8 mouse cellular contexts compared by ENCODE assay signal in the genomic region with DNA sequence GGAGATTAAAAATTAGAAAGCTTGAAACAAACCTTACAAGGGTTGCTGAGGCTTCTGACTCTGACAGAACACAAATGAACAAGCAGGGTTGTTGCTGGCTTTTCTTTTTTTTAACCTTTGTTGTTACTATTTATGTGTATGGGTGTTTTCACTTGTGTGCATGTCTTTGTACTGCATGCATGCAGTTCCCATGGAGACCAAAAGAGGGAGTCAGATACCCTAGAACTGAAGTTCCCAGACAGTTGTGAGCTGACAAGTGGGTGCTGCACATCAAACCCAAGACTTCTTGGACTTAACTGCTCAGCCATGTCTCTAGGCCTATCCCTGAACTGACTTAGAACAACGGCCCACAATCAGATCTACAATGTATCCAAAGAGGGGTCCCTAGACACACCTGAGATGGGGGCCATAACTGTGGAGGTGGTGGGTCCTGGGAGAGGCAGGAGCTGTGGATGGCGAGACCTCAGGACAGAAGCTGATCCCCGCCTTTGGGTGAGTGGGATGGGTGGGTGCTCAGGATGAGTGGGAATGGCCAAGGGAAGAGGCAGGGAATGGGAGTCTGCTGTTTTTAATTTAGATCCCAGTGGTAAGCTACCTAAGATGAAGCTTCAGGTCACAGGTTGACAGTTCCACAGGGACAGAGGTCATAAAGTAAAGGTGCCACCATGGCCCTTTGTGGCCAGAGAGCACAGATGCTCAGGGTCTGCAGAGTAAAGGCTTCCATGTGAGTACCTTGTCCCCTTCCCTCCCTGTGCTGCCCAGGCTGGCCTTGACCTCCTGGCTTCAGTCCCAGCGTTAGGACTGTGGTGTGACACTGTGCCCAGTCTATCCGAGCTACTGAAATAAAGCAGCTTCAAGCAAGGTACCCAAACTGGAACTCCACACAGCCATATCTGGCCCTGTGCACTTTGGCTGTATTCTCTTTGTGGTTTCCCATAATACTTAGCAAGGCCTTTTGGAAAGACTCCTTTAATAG.
DNase-seq lines count a peak whose midpoint lies in the region; ATAC-seq and TF ChIP-seq lines count a peak whose summit lies in the region.

No protein-coding gene starts in this region.

- H3K79me2 ChIP-seq in MEL (ENCODE audit: control insufficient read depth, insufficient read depth, low read length, poor library complexity): no peaks in the 10 kb centered on the region

- TF ChIP-seq EP300 in MEL (IDR thresholded peaks at IDR 0.05; ENCODE audit: low read depth in 1 of 2, low read length in 2 of 2): no peak
- TF ChIP-seq EP300 in liver, embryonic 14.5 days (IDR thresholded peaks at IDR 0.05; ENCODE audit: low read depth): no peak

- H3K36me3 ChIP-seq in kidney, embryonic 15.5 days: no peaks in the 10 kb centered on the region
- peaks cover 0 to 12% of the 10 kb centered on the region in 2 experiments; a peak in 2 of 4 replicates for H3K36me3 ChIP-seq in MEL (ENCODE audit: control insufficient read depth in 1 of 2, insufficient read depth in 2 of 2, low read length in 2 of 2)
- no peaks in the 10 kb centered on the region for H3K36me3 ChIP-seq in embryonic facial prominence, embryonic 13.5 days
- H3K36me3 ChIP-seq in liver, embryonic 14.5 days (replicated peaks; ENCODE audit: control insufficient read depth, insufficient read depth, low read depth): no peaks in the 10 kb centered on the region
- H3K36me3 ChIP-seq in neural tube, embryonic 15.5 days: no peaks in the 10 kb centered on the region

- no peaks in the 10 kb centered on the region for H3K27me3 ChIP-seq in kidney, embryonic 15.5 days
- H3K27me3 ChIP-seq in MEL (ENCODE audit: control insufficient read depth in 1 of 2, insufficient read depth in 2 of 2, low read length in 2 of 2): no peaks in the 10 kb centered on the region
- no peaks in the 10 kb centered on the region for H3K27me3 ChIP-seq in embryonic facial prominence, embryonic 13.5 days
- H3K27me3 ChIP-seq in liver, embryonic 14.5 days (ENCODE audit: control insufficient read depth, insufficient read depth, low read length): no peaks in the 10 kb centered on the region
- no peaks in the 10 kb centered on the region for H3K27me3 ChIP-seq in neural tube, embryonic 15.5 days (replicated peaks)

- DNase-seq in kidney, adult 8-10 months: no peak
- DNase-seq in MEL (ENCODE audit: low read depth, low spot score): peak; percentile 59
- DNase-seq in liver, embryonic 14.5 days (ENCODE audit: low read depth in 3 of 3, low spot score in 3 of 3): no peak
- DNase-seq in spleen, postnatal 36 days (ENCODE audit: low spot score in 2 of 2): no peak
- no peak for DNase-seq in left cerebral cortex, postnatal 36 days (ENCODE audit: low spot score in 2 of 2)

- H3K9ac ChIP-seq in kidney, embryonic 15.5 days: no peak overlapping the region
- no peak overlapping the region for H3K9ac ChIP-seq in MEL (ENCODE audit: control insufficient read depth, low read depth, low read length, poor library complexity, severe bottlenecking)
- H3K9ac ChIP-seq in embryonic facial prominence, embryonic 13.5 days: peak overlapping the region; percentile 17; the same call in 1 of the 2 replicates
- no peak overlapping the region for H3K9ac ChIP-seq in liver, embryonic 14.5 days (replicated peaks)
- no peak overlapping the region for H3K9ac ChIP-seq in neural tube, embryonic 15.5 days (replicated peaks)

- H3K4me2 ChIP-seq in kidney, embryonic 15.5 days: no peak overlapping the region
- no peak overlapping the region for H3K4me2 ChIP-seq in embryonic facial prominence, embryonic 13.5 days
- H3K4me2 ChIP-seq in liver, embryonic 14.5 days (ENCODE audit: low read depth): no peak overlapping the region
- H3K4me2 ChIP-seq in neural tube, embryonic 15.5 days: no peak overlapping the region

- TF ChIP-seq POLR2A in MEL (IDR thresholded peaks at IDR 0.05; ENCODE audit: control insufficient read depth in 1 of 2, insufficient read depth in 1 of 2, low read depth in 1 of 2, low read length in 2 of 2, poor library complexity in 1 of 2): no peak

- intact Hi-C loops in left cerebral cortex, postnatal 36 days (cut with DNase I): no loop called here

- H3K9me3 ChIP-seq in kidney, embryonic 15.5 days (replicated peaks): no peaks in the 10 kb centered on the region
- H3K9me3 ChIP-seq in MEL (replicated peaks; ENCODE audit: insufficient read depth, low read length): no peaks in the 10 kb centered on the region
- no peaks in the 10 kb centered on the region; the same call in 1 of the 2 replicates for H3K9me3 ChIP-seq in embryonic facial prominence, embryonic 13.5 days
- H3K9me3 ChIP-seq in liver, embryonic 14.5 days (ENCODE audit: control insufficient read depth, low read length): no peaks in the 10 kb centered on the region
- no peaks in the 10 kb centered on the region for H3K9me3 ChIP-seq in neural tube, embryonic 15.5 days (replicated peaks)

- TF ChIP-seq CTCF in MEL (IDR thresholded peaks at IDR 0.05 in 2 of 3, conservative IDR thresholded peaks at IDR 0.05 in 1 of 3; ENCODE audit: control insufficient read depth in 1 of 3, insufficient read depth in 1 of 3, low read depth in 2 of 3, low read length in 3 of 3, poor library complexity in 1 of 3, severe bottlenecking in 1 of 3): peak in 2 of 3 experiments; percentile 60 to 83; a peak in 4 of 6 replicates
- peak; percentile 41; the same call in 1 of the 2 replicates for TF ChIP-seq CTCF in liver, embryonic 14.5 days (IDR thresholded peaks at IDR 0.05; ENCODE audit: low read depth)

- no peak overlapping the region for H3K4me3 ChIP-seq in kidney, embryonic 15.5 days (replicated peaks)
- H3K4me3 ChIP-seq in MEL (ENCODE audit: control insufficient read depth in 1 of 2, insufficient read depth in 1 of 2, low read depth in 2 of 2, low read length in 2 of 2): no peak overlapping the region
- no peak overlapping the region for H3K4me3 ChIP-seq in embryonic facial prominence, embryonic 13.5 days
- no peak overlapping the region for H3K4me3 ChIP-seq in liver, embryonic 14.5 days (ENCODE audit: insufficient read depth in 1 of 2, low read depth in 2 of 2, low read length in 2 of 2)
- no peak overlapping the region for H3K4me3 ChIP-seq in neural tube, embryonic 15.5 days (replicated peaks)

- 90% methylated on average over 5 of the region's 5 CpGs for WGBS in kidney, embryonic 15.5 days
- WGBS in embryonic facial prominence, embryonic 13.5 days: 89% methylated on average over 5 of the region's 5 CpGs
- 64% methylated on average over 5 of the region's 5 CpGs for WGBS in liver, embryonic 14.5 days (ENCODE audit: insufficient replicate concordance)
- 90% methylated on average over 5 of the region's 5 CpGs for WGBS in neural tube, embryonic 15.5 days

- H3K27ac ChIP-seq in kidney, embryonic 15.5 days: peak overlapping the region; percentile 74
- no peak overlapping the region for H3K27ac ChIP-seq in MEL (ENCODE audit: control insufficient read depth, low read depth, low read length)
- H3K27ac ChIP-seq in embryonic facial prominence, embryonic 13.5 days: peak overlapping the region; percentile 51; the same call in 1 of the 2 replicates
- no peak overlapping the region for H3K27ac ChIP-seq in liver, embryonic 14.5 days
- no peak overlapping the region for H3K27ac ChIP-seq in neural tube, embryonic 15.5 days (replicated peaks)

- TF ChIP-seq RAD21 in MEL (IDR thresholded peaks at IDR 0.05; ENCODE audit: low read depth, low read length): peak; percentile 63

- H3K4me1 ChIP-seq in kidney, embryonic 15.5 days: peaks cover 27% of the 10 kb centered on the region
- H3K4me1 ChIP-seq in MEL (ENCODE audit: control insufficient read depth in 1 of 2, insufficient read depth in 2 of 2, low read length in 2 of 2): peaks cover 9 to 14% of the 10 kb centered on the region in 2 experiments
- H3K4me1 ChIP-seq in embryonic facial prominence, embryonic 13.5 days: peaks cover 53% of the 10 kb centered on the region
- peaks cover 5 to 41% of the 10 kb centered on the region in 2 experiments for H3K4me1 ChIP-seq in liver, embryonic 14.5 days (replicated peaks; ENCODE audit: control insufficient read depth in 2 of 2, insufficient read depth in 2 of 2, low read length in 1 of 2)
- peaks cover 19% of the 10 kb centered on the region for H3K4me1 ChIP-seq in neural tube, embryonic 15.5 days

- no peak for ATAC-seq in kidney, embryonic 15.5 days (replicated peaks; ENCODE audit: low FRiP score)
- no peak for ATAC-seq in embryonic facial prominence, embryonic 13.5 days (ENCODE audit: insufficient number of reproducible peaks, insufficient read depth, low FRiP score, low TSS enrichment, low read depth)
- ATAC-seq in liver, embryonic 14.5 days (ENCODE audit: insufficient read depth): no peak
- no peak for ATAC-seq in neural tube, embryonic 15.5 days (ENCODE audit: low FRiP score)

TF ChIP-seq in MEL, 35 proteins besides CTCF, POLR2A, EP300 and RAD21:
- TF ChIP-seq SMC3 (IDR thresholded peaks at IDR 0.05; ENCODE audit: low read depth, low read length) (peak; percentile 54), UBTF (IDR thresholded peaks at IDR 0.05; ENCODE audit: borderline replicate concordance, insufficient read depth, low read depth, low read length) (no peak)

Comparison
In these comparisons a context has a peak if more than half of its experiments do, and no peak if none do; other contexts are left out.
1. H3K27ac ChIP-seq: peak in kidney, embryonic 15.5 days (single experiment) and embryonic facial prominence, embryonic 13.5 days (single experiment); none in MEL (single experiment), liver, embryonic 14.5 days (single experiment) and neural tube, embryonic 15.5 days (single experiment).